8 mouse cellular contexts compared by ENCODE assay signal in genomic region chr7:80246859-80247258, GRCm38 (mm10). TPM values are rescaled to one million over a fixed set of nuclear protein-coding genes. Genes with fewer than 3 reads are reported as not detected.
DNase-seq lines count a peak whose midpoint lies in the region; ATAC-seq and TF ChIP-seq lines count a peak whose summit lies in the region.

No protein-coding gene starts in this region.

- DNase-seq in heart, adult 9 months (ENCODE audit: low spot score in 2 of 2) = no peak
- peak; percentile 34 for DNase-seq in MN1 (ENCODE audit: low spot score)
- no peak for DNase-seq in right cerebral cortex, adult 2 months (ENCODE audit: low spot score in 2 of 2)
- DNase-seq in embryo, embryonic 10 days (ENCODE audit: low spot score) = no peak
- no peak for DNase-seq in kidney, adult 2 months

- H3K27ac ChIP-seq in heart, embryonic 13.5 days (replicated peaks) = peak overlapping the region; percentile 82
- peak overlapping the region; percentile 88; the same call in 1 of the 2 replicates for H3K27ac ChIP-seq in hindbrain, embryonic 15.5 days (replicated peaks)
- H3K27ac ChIP-seq in midbrain, embryonic 12.5 days (replicated peaks) = peak overlapping the region; percentile 88; the same call in 1 of the 2 replicates
- H3K27ac ChIP-seq in kidney, adult 2 months (ENCODE audit: insufficient read depth, low read depth, low read length) = no peak overlapping the region

- H3K4me2 ChIP-seq in heart, embryonic 13.5 days = peak overlapping the region; percentile 74
- H3K4me2 ChIP-seq in hindbrain, embryonic 15.5 days = peak overlapping the region; percentile 62
- H3K4me2 ChIP-seq in midbrain, embryonic 12.5 days (replicated peaks) = peak overlapping the region; percentile 55

- no peaks in the 10 kb centered on the region for H3K9me3 ChIP-seq in heart, embryonic 13.5 days
- no peaks in the 10 kb centered on the region for H3K9me3 ChIP-seq in hindbrain, embryonic 15.5 days
- H3K9me3 ChIP-seq in midbrain, embryonic 12.5 days = no peaks in the 10 kb centered on the region

- H3K4me3 ChIP-seq in heart, embryonic 13.5 days = peak overlapping the region; percentile 66
- H3K4me3 ChIP-seq in hindbrain, embryonic 15.5 days = peak overlapping the region; percentile 59
- peak overlapping the region; percentile 50 for H3K4me3 ChIP-seq in midbrain, embryonic 12.5 days
- H3K4me3 ChIP-seq in kidney, adult 2 months (ENCODE audit: insufficient read depth, low read depth, low read length) = no peak overlapping the region

- peaks cover 8% of the 10 kb centered on the region for H3K4me1 ChIP-seq in heart, embryonic 13.5 days
- 0 out of 2 replicates have a peak, but pooled peaks cover 5% of the 10 kb centered on the region for H3K4me1 ChIP-seq in hindbrain, embryonic 15.5 days (replicated peaks)
- H3K4me1 ChIP-seq in midbrain, embryonic 12.5 days = no peaks in the 10 kb centered on the region
- no peaks in the 10 kb centered on the region for H3K4me1 ChIP-seq in kidney, adult 2 months (ENCODE audit: control insufficient read depth, insufficient read depth, low read length)

- H3K9ac ChIP-seq in heart, embryonic 13.5 days = peak overlapping the region; percentile 85
- H3K9ac ChIP-seq in hindbrain, embryonic 15.5 days = no peak overlapping the region
- H3K9ac ChIP-seq in midbrain, embryonic 12.5 days (replicated peaks) = no peak overlapping the region

- TF ChIP-seq POLR2A in kidney, adult 2 months (IDR thresholded peaks at IDR 0.05; ENCODE audit: low read depth, low read length) = no peak

- TF ChIP-seq CTCF in kidney, adult 2 months (conservative IDR thresholded peaks at IDR 0.05; ENCODE audit: insufficient read depth, insufficient read length, low read depth, low read length) = no peak

- no peaks in the 10 kb centered on the region for H3K36me3 ChIP-seq in heart, embryonic 13.5 days
- H3K36me3 ChIP-seq in hindbrain, embryonic 15.5 days = no peaks in the 10 kb centered on the region
- H3K36me3 ChIP-seq in midbrain, embryonic 12.5 days = no peaks in the 10 kb centered on the region
- no peaks in the 10 kb centered on the region for H3K36me3 ChIP-seq in kidney, adult 2 months (ENCODE audit: control insufficient read depth, insufficient read depth, low read length)

- WGBS in heart, embryonic 13.5 days = 23% methylated on average over 7 of the region's 7 CpGs
- WGBS in hindbrain, embryonic 15.5 days = 66% methylated on average over 7 of the region's 7 CpGs
- 66% methylated on average over 7 of the region's 7 CpGs for WGBS in midbrain, embryonic 12.5 days
- WGBS in kidney, adult 2 months = 59% methylated on average over 7 of the region's 7 CpGs

- ATAC-seq in heart, embryonic 13.5 days (ENCODE audit: extremely low read depth, insufficient number of reproducible peaks, low FRiP score, low TSS enrichment) = no peak
- ATAC-seq in hindbrain, embryonic 15.5 days (ENCODE audit: low FRiP score, low read depth) = no peak
- ATAC-seq in midbrain, embryonic 12.5 days (ENCODE audit: low FRiP score, low read depth) = no peak

- no peaks in the 10 kb centered on the region for H3K27me3 ChIP-seq in heart, embryonic 13.5 days (replicated peaks)
- 0 out of 2 replicates have a peak, but pooled peaks cover 2% of the 10 kb centered on the region for H3K27me3 ChIP-seq in hindbrain, embryonic 15.5 days
- H3K27me3 ChIP-seq in midbrain, embryonic 12.5 days = peaks cover 11% of the 10 kb centered on the region; the same call in 1 of the 2 replicates
- no peaks in the 10 kb centered on the region for H3K27me3 ChIP-seq in kidney, adult 2 months (replicated peaks; ENCODE audit: control insufficient read depth, insufficient read depth, low read length)

RNA-seq across cellular contexts. Expression of gene Ttll13, which starts 0.7 kb away (rescaled TPM):
- polyA plus RNA-seq in heart, embryonic 13.5 days (2015; fragmentation: Nextera tagmentation; extraction: Ambion mirVana) = 0.62 and 0.82 TPM in 2 replicates
- 1.9 and 2.5 TPM in 2 replicates for polyA plus RNA-seq in hindbrain, embryonic 15.5 days (2015; fragmentation: Nextera tagmentation; extraction: Ambion mirVana)
- polyA plus RNA-seq in midbrain, embryonic 12.5 days (2016; fragmentation: Nextera tagmentation; extraction: Ambion mirVana) = 1.9 and 2.4 TPM in 2 replicates
- 1.4 and 1.7 TPM in 2 replicates for polyA plus RNA-seq in kidney, adult 2 months (2012; rRNA removed)

RNA-seq across cellular contexts. Expression of gene Ngrn, which starts 14.2 kb away (rescaled TPM):
- 37.0 and 37.9 TPM in 2 replicates for polyA plus RNA-seq in heart, embryonic 13.5 days (2015; fragmentation: Nextera tagmentation; extraction: Ambion mirVana)
- polyA plus RNA-seq in hindbrain, embryonic 15.5 days (2015; fragmentation: Nextera tagmentation; extraction: Ambion mirVana) = 65.2 and 73.8 TPM in 2 replicates
- polyA plus RNA-seq in midbrain, embryonic 12.5 days (2016; fragmentation: Nextera tagmentation; extraction: Ambion mirVana) = 56.7 and 57.5 TPM in 2 replicates
- 21.6 TPM in 2 replicates for polyA plus RNA-seq in kidney, adult 2 months (2012; rRNA removed)

RNA-seq across cellular contexts. Expression of gene Gdpgp1, which starts 14.2 kb away (rescaled TPM):
- 3.3 and 3.7 TPM in 2 replicates for polyA plus RNA-seq in heart, embryonic 13.5 days (2015; fragmentation: Nextera tagmentation; extraction: Ambion mirVana)
- polyA plus RNA-seq in hindbrain, embryonic 15.5 days (2015; fragmentation: Nextera tagmentation; extraction: Ambion mirVana) = 4.5 and 4.6 TPM in 2 replicates
- polyA plus RNA-seq in midbrain, embryonic 12.5 days (2016; fragmentation: Nextera tagmentation; extraction: Ambion mirVana) = 4.0 and 4.6 TPM in 2 replicates
- 2.4 and 2.6 TPM in 2 replicates for polyA plus RNA-seq in kidney, adult 2 months (2012; rRNA removed)

RNA-seq across cellular contexts. Expression of gene Cib1, which starts 14.2 kb away (rescaled TPM):
- 54.2 and 57.9 TPM in 2 replicates for polyA plus RNA-seq in heart, embryonic 13.5 days (2015; fragmentation: Nextera tagmentation; extraction: Ambion mirVana)
- polyA plus RNA-seq in hindbrain, embryonic 15.5 days (2015; fragmentation: Nextera tagmentation; extraction: Ambion mirVana) = 36.4 and 38.3 TPM in 2 replicates
- 41.3 and 42.3 TPM in 2 replicates for polyA plus RNA-seq in midbrain, embryonic 12.5 days (2016; fragmentation: Nextera tagmentation; extraction: Ambion mirVana)
- 333 and 344 TPM in 2 replicates for polyA plus RNA-seq in kidney, adult 2 months (2012; rRNA removed)

RNA-seq across cellular contexts. Expression of gene Vps33b, which starts 22.6 kb away (rescaled TPM):
- polyA plus RNA-seq in heart, embryonic 13.5 days (2015; fragmentation: Nextera tagmentation; extraction: Ambion mirVana) = 9.6 and 11.1 TPM in 2 replicates
- polyA plus RNA-seq in hindbrain, embryonic 15.5 days (2015; fragmentation: Nextera tagmentation; extraction: Ambion mirVana) = 23.9 and 32.1 TPM in 2 replicates
- 18.5 and 21.4 TPM in 2 replicates for polyA plus RNA-seq in midbrain, embryonic 12.5 days (2016; fragmentation: Nextera tagmentation; extraction: Ambion mirVana)
- 8.8 and 10.1 TPM in 2 replicates for polyA plus RNA-seq in kidney, adult 2 months (2012; rRNA removed)
